Mouse (Mus musculus) E14TG2a.4 (cell line): ENCODE measurements around the gene Osbpl10.
A peak's percentile ranks its signal among the peaks of the same experiment; 100 is the strongest.
"Not testable (repeated sequence)": the region's sequence is repeated elsewhere in the genome, so short reads cannot be mapped to it uniquely, and the experiment has no call there.

Experiments used
- H3K27me3 ChIP-seq: 2 replicates; pipeline ENCODE4 v1.6.1; 2014; ENCODE audit warnings: low read length, control low read depth; ENCODE audit not compliant: insufficient read depth
- H3K36me3 ChIP-seq: 2 replicates; pipeline ENCODE4 v1.6.1; 2014; ENCODE audit warnings: low read length, control low read depth; ENCODE audit not compliant: insufficient read depth
- H3K4me1 ChIP-seq: replicated peaks from 2 replicates; pipeline ENCODE4 v1.6.1; 2014; ENCODE audit warnings: low read depth, low read length, control low read depth
- H3K4me3 ChIP-seq: replicated peaks from 2 replicates; pipeline ENCODE4 v1.5.1; 2014; ENCODE audit warnings: mild to moderate bottlenecking, low read length
- H3K9me3 ChIP-seq: 2 replicates; pipeline ENCODE4 v1.6.1; 2014; ENCODE audit warnings: low read length, control low read depth
- CTCF ChIP-seq: conservative IDR thresholded peaks from 2 replicates; pipeline ENCODE4 v1.5.1; 2014; ENCODE audit warnings: low read length
- NANOG ChIP-seq: IDR thresholded peaks from 2 replicates; pipeline ENCODE4 v1.6.1; 2014; ENCODE audit warnings: borderline replicate concordance, low read length, mixed read lengths
- POU5F1 ChIP-seq: IDR thresholded peaks from 2 replicates; pipeline ENCODE4 v1.6.1; 2014; ENCODE audit warnings: low read length, borderline replicate concordance

Gene Osbpl10

GRCm38 (mm10) chr9:115249145-115249544 lies 270.8 kb downstream of the Osbpl10 start:
- no peak for TF ChIP-seq CTCF
- no peak for TF ChIP-seq NANOG
- no peak for TF ChIP-seq POU5F1
- peaks cover 19% of the 10 kb centered on the region for H3K4me1 ChIP-seq
- H3K36me3 ChIP-seq = peaks cover 91% of the 10 kb centered on the region
- H3K9me3 ChIP-seq = no peaks in the 10 kb centered on the region
- H3K4me3 ChIP-seq = no peak overlapping the region
- H3K27me3 ChIP-seq = no peaks in the 10 kb centered on the region

- TF ChIP-seq CTCF (no peak), NANOG (no peak), POU5F1 (no peak)
- Histone ChIP-seq H3K4me1 (peaks cover 8% of the 10 kb centered on the region), H3K9me3 (no peaks in the 10 kb centered on the region), H3K36me3 (peaks cover 85% of the 10 kb centered on the region), H3K4me3 (no peak overlapping the region), H3K27me3 (no peaks in the 10 kb centered on the region)
Observed at GRCm38 (mm10) chr9:115257733-115258286, 279.4 kb downstream of the Osbpl10 start.

- TF ChIP-seq CTCF (no peak), NANOG (no peak), POU5F1 (no peak)
- Histone ChIP-seq H3K27me3 (no peaks in the 10 kb centered on the region), H3K4me3 (no peak overlapping the region), H3K4me1 (peaks cover 8% of the 10 kb centered on the region), H3K9me3 (no peaks in the 10 kb centered on the region), H3K36me3 (peaks cover 74% of the 10 kb centered on the region)
Observed at GRCm38 (mm10) chr9:115259866-115260265, 281.5 kb downstream of the Osbpl10 start.

GRCm38 (mm10) chr9:115260464-115260863 lies 282.1 kb downstream of the Osbpl10 start:
- Histone ChIP-seq H3K9me3 (no peaks in the 10 kb centered on the region), H3K27me3 (no peaks in the 10 kb centered on the region), H3K4me1 (peaks cover 8% of the 10 kb centered on the region), H3K36me3 (peaks cover 72% of the 10 kb centered on the region), H3K4me3 (no peak overlapping the region)
- TF ChIP-seq NANOG = no peak
- TF ChIP-seq CTCF = no peak
- no peak for TF ChIP-seq POU5F1

- peaks cover 8% of the 10 kb centered on the region for H3K4me1 ChIP-seq
Observed at GRCm38 (mm10) chr9:115261456-115261855, 283.1 kb downstream of the Osbpl10 start.

GRCm38 (mm10) chr9:115261896-115262295 lies 283.5 kb downstream of the Osbpl10 start:
- no peaks in the 10 kb centered on the region for H3K9me3 ChIP-seq
- no peak overlapping the region for H3K4me3 ChIP-seq
- peaks cover 68% of the 10 kb centered on the region for H3K36me3 ChIP-seq
- no peaks in the 10 kb centered on the region for H3K27me3 ChIP-seq
- peaks cover 8% of the 10 kb centered on the region for H3K4me1 ChIP-seq
- TF ChIP-seq NANOG = no peak
- TF ChIP-seq POU5F1 = no peak
- TF ChIP-seq CTCF = no peak

More at GRCm38 (mm10) chr9:115261456-115261855, 283.1 kb downstream of the Osbpl10 start:
- Histone ChIP-seq H3K27me3 (no peaks in the 10 kb centered on the region), H3K9me3 (no peaks in the 10 kb centered on the region), H3K4me3 (no peak overlapping the region), H3K36me3 (peaks cover 72% of the 10 kb centered on the region)
- TF ChIP-seq POU5F1 = no peak
- no peak for TF ChIP-seq NANOG
- peak; percentile 21; the same call in 1 of the 2 replicates for TF ChIP-seq CTCF

GRCm38 (mm10) chr9:115271556-115271955 lies 293.2 kb downstream of the Osbpl10 start:
- Histone ChIP-seq H3K9me3 (no peaks in the 10 kb centered on the region), H3K4me1 (no peaks in the 10 kb centered on the region), H3K4me3 (no peak overlapping the region), H3K36me3 (peaks cover 40% of the 10 kb centered on the region), H3K27me3 (no peaks in the 10 kb centered on the region)
- no peak for TF ChIP-seq NANOG
- TF ChIP-seq CTCF = no peak
- no peak for TF ChIP-seq POU5F1

- not testable (repeated sequence) for H3K4me1 ChIP-seq, H3K4me3 ChIP-seq
Observed at GRCm38 (mm10) chr9:115272451-115272850, 294.1 kb downstream of the Osbpl10 start.

GRCm38 (mm10) chr9:115273095-115273649 lies 294.8 kb downstream of the Osbpl10 start:
- no peaks in the 10 kb centered on the region for H3K9me3 ChIP-seq
- peaks cover 7% of the 10 kb centered on the region; the same call in 1 of the 2 replicates for H3K4me1 ChIP-seq
- no peak for TF ChIP-seq NANOG
- TF ChIP-seq POU5F1 = no peak
- no peak for TF ChIP-seq CTCF
- H3K4me3 ChIP-seq = no peak overlapping the region
- peaks cover 50% of the 10 kb centered on the region for H3K36me3 ChIP-seq
- H3K27me3 ChIP-seq = no peaks in the 10 kb centered on the region

More at GRCm38 (mm10) chr9:115272451-115272850, 294.1 kb downstream of the Osbpl10 start:
- H3K36me3 ChIP-seq = peaks cover 44% of the 10 kb centered on the region
- H3K27me3 ChIP-seq, H3K9me3 ChIP-seq: not testable (repeated sequence)
